Mouse (Mus musculus) C2C12 (cell line): ENCODE data around the gene Fam180a. TPM values are rescaled to one million over a fixed set of nuclear protein-coding genes. Genes with fewer than 3 reads are reported as not detected.

Source experiments
- H3K27me3 ChIP-seq: one replicate; pipeline ENCODE4 v1.6.1; 2011; ENCODE audit not compliant: control insufficient read depth, insufficient read depth, insufficient read length
- H3K36me3 ChIP-seq: one replicate; pipeline ENCODE4 v1.6.1; 2011; ENCODE audit not compliant: control insufficient read depth, insufficient read depth
- H3K4me3 ChIP-seq: one replicate; pipeline ENCODE4 v1.5.1; 2011; ENCODE audit warnings: mild to moderate bottlenecking, control low read depth; ENCODE audit not compliant: poor library complexity, insufficient read depth, severe bottlenecking
- H3K79me2 ChIP-seq: one replicate; pipeline ENCODE4 v1.6.1; 2011; ENCODE audit not compliant: control insufficient read depth, insufficient read depth
- H3K79me3 ChIP-seq: one replicate; pipeline ENCODE4 v1.6.1; 2011; ENCODE audit warnings: low read depth, control low read depth
- H3ac ChIP-seq: one replicate; pipeline ENCODE3; 2011; ENCODE audit warnings: low read depth; ENCODE audit not compliant: control insufficient read depth, insufficient read length
- CEBPB ChIP-seq: IDR thresholded peaks from one replicate; pipeline ENCODE4 v1.6.1; 2011; ENCODE audit warnings: low read depth, mild to moderate bottlenecking, control low read depth, moderate library complexity
- CTCF ChIP-seq: IDR thresholded peaks from one replicate; pipeline ENCODE4 v1.5.1; 2011; ENCODE audit not compliant: control insufficient read depth, insufficient read depth, insufficient read length
- FOSL1 ChIP-seq: IDR thresholded peaks from one replicate; pipeline ENCODE4 v1.8.0; 2011; ENCODE audit warnings: mild to moderate bottlenecking, low read length; ENCODE audit not compliant: poor library complexity, insufficient read depth, severe bottlenecking
- MAX ChIP-seq: IDR thresholded peaks from one replicate; pipeline ENCODE4 v1.6.1; 2011; ENCODE audit warnings: mild to moderate bottlenecking, control low read depth
- MYOD1 ChIP-seq: IDR thresholded peaks from one replicate; pipeline ENCODE4 v1.6.1; 2011; ENCODE audit warnings: low read depth; ENCODE audit not compliant: control insufficient read depth, insufficient read length
- MYOG ChIP-seq: IDR thresholded peaks from one replicate; pipeline ENCODE4 v1.6.1; 2011; ENCODE audit not compliant: control insufficient read depth, insufficient read length; ENCODE audit errors: extremely low read depth
- USF1 ChIP-seq: IDR thresholded peaks from one replicate; pipeline ENCODE4 v1.6.1; 2011; ENCODE audit warnings: low read depth, mild to moderate bottlenecking, control low read depth, moderate library complexity
- polyA plus RNA-seq: library from polyadenylated mRNA; unstranded; fragments of >200 nt; fragmentation: generic; extraction: Trizol; gene quantifications from one replicate; pipeline ENCODE4 v1.2.1, GENCODE M21; 2012; ENCODE audit warnings: missing spikeins

The Fam180a gene
- polyA plus RNA-seq, 1 experiment: 0.13 TPM

DNA sequence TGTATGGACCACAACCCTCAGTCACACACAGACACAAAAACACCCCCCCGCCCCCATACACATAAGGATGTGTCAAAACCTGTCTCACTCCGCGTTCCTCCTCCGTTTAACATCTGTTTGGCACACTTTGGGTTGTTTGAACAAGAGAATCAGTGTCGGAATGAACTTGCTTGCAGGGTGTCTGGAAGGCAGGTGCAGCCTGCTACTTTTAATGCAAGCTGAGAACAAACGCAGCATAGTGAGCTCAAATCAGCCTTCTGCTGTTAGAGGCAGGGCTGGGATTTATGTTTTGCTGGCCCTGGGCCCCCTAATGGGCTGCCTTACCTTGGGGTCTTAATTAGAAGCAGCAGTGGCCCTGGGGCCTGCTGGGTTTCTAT, 28.7 kb upstream of the Fam180a start:
- Histone ChIP-seq H3K4me3 (no peak overlapping the region), H3K79me2 (no peaks in the 10 kb centered on the region), H3K27me3 (no peaks in the 10 kb centered on the region), H3K36me3 (no peaks in the 10 kb centered on the region), H3K79me3 (no peaks in the 10 kb centered on the region), H3ac (no peak overlapping the region)
- no peak for TF ChIP-seq USF1

- Histone ChIP-seq H3K79me3 (no peaks in the 10 kb centered on the region), H3ac (no peak overlapping the region), H3K4me3 (no peak overlapping the region), H3K36me3 (no peaks in the 10 kb centered on the region), H3K27me3 (no peaks in the 10 kb centered on the region), H3K79me2 (no peaks in the 10 kb centered on the region)
- TF ChIP-seq USF1 (no peak), CTCF (no peak), MAX (no peak), CEBPB (no peak), FOSL1 (no peak), MYOD1 (no peak), MYOG (no peak)
These were observed 28.1 kb upstream of the Fam180a start for GRCm38 (mm10) chr6:35353846-35354621.

DNA sequence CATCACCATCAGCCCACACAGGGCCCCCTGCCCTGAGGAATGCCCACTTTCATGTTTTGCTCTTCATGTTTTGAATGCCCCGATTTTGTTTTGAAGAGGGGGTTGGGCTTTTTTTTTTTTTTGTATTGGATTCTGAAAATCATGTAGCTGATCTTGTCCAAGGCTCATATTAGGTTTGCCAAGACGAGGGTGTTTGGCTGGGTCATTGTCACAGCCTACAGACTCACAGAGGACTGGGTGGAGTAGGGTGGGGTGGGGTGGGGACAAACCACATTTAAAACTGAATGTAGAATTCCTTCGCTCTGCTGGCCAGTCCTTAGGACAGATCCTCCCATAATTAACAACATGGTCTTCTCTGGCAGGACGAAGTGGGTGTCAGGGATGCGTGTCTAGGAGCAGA, 27.5 kb upstream of the Fam180a start:
- H3K4me3 ChIP-seq: no peak overlapping the region
- H3K36me3 ChIP-seq: no peaks in the 10 kb centered on the region
- no peaks in the 10 kb centered on the region for H3K79me2 ChIP-seq
- H3K27me3 ChIP-seq: no peaks in the 10 kb centered on the region
- no peaks in the 10 kb centered on the region for H3K79me3 ChIP-seq
- TF ChIP-seq USF1: no peak
- TF ChIP-seq CTCF: no peak
- TF ChIP-seq MAX: no peak
- TF ChIP-seq FOSL1: no peak
- no peak for TF ChIP-seq MYOG
- TF ChIP-seq MYOD1: no peak
- TF ChIP-seq CEBPB: no peak
- no peak overlapping the region for H3ac ChIP-seq

DNA sequence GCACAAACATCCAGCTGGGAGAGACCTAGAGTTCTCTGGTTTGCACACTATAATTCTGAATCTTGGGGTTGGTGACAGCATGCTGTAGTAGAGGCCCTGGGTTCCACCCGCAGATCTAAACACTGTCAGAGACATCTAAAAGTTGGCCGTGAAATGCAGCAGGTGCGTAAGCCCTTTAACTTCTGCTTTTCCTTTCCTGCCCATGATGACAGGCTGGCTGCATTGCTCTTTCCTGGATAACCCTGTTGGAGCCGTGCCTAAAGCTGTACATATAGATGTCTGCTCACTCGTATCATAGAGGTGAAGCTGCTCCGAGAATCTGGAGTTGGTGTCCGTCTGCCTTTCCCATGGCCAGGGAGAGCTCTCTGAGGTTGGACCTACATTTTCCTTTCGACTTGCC, 26.9 kb upstream of the Fam180a start:
- H3K4me3 ChIP-seq: no peak overlapping the region
- H3K27me3 ChIP-seq: no peaks in the 10 kb centered on the region
- H3K79me3 ChIP-seq: no peaks in the 10 kb centered on the region
- no peaks in the 10 kb centered on the region for H3K79me2 ChIP-seq
- H3ac ChIP-seq: no peak overlapping the region
- no peaks in the 10 kb centered on the region for H3K36me3 ChIP-seq
- no peak for TF ChIP-seq FOSL1
- TF ChIP-seq USF1: no peak
- TF ChIP-seq CEBPB: no peak
- TF ChIP-seq MYOG: no peak
- TF ChIP-seq CTCF: no peak
- TF ChIP-seq MAX: no peak
- no peak for TF ChIP-seq MYOD1

GRCm38 (mm10) chr6:35351826-35352225, 25.9 kb upstream of the Fam180a start:
- Histone ChIP-seq H3K79me2 (no peaks in the 10 kb centered on the region), H3K27me3 (no peaks in the 10 kb centered on the region), H3K4me3 (no peak overlapping the region), H3K79me3 (no peaks in the 10 kb centered on the region), H3K36me3 (no peaks in the 10 kb centered on the region), H3ac (no peak overlapping the region)
- TF ChIP-seq MYOD1 (no peak), CEBPB (no peak), FOSL1 (no peak), CTCF (no peak), USF1 (no peak), MYOG (no peak), MAX (no peak)

- TF ChIP-seq CEBPB: no peak
- TF ChIP-seq CTCF: no peak
- H3K4me3 ChIP-seq: no peak overlapping the region
- H3K27me3 ChIP-seq: no peaks in the 10 kb centered on the region
- no peaks in the 10 kb centered on the region for H3K79me3 ChIP-seq
- H3K36me3 ChIP-seq: no peaks in the 10 kb centered on the region
- H3ac ChIP-seq: no peak overlapping the region
- no peaks in the 10 kb centered on the region for H3K79me2 ChIP-seq
These were observed 23.8 kb upstream of the Fam180a start for GRCm38 (mm10) chr6:35349784-35350183.
